Mouse (Mus musculus) G1E (cell line): ENCODE results near the gene Npas3.

Experiments
- CTCF ChIP-seq: IDR thresholded peaks from 2 replicates; pipeline ENCODE4 v1.5.1; 2012; ENCODE audit warnings: low read depth, low read length, inconsistent platforms, mixed read lengths
- GATA1 ChIP-seq: IDR thresholded peaks from 2 replicates; pipeline ENCODE4 v1.6.1; 2012; ENCODE audit warnings: borderline replicate concordance, low read length, inconsistent platforms, mixed read lengths
- POLR2AphosphoS5 ChIP-seq: IDR thresholded peaks from 2 replicates; pipeline ENCODE4 v1.6.1; 2012; ENCODE audit warnings: low read depth, low read length, inconsistent platforms; ENCODE audit not compliant: insufficient replicate concordance

GRCm38 (mm10) chr12:53895909-53896308 is 647.4 kb downstream of the Npas3 start:
- TF ChIP-seq POLR2AphosphoS5 = no peak
- TF ChIP-seq CTCF = no peak
- no peak for TF ChIP-seq GATA1
